Mouse (Mus musculus) testis, adult 2 months (tissue): ENCODE data around the gene Swi5. TPM values are rescaled to one million over a fixed set of nuclear protein-coding genes. Genes with fewer than 3 reads are reported as not detected.

ENCODE experiments used
- H3K27ac ChIP-seq: fragments of 200-500 bp; 2 replicates; pipeline ENCODE4 v1.5.1; 2012; ENCODE audit warnings: low read depth, low read length; ENCODE audit not compliant: control insufficient read depth, insufficient read depth
- H3K27me3 ChIP-seq: fragments of 200-500 bp; 2 replicates; pipeline ENCODE4 v1.6.1; 2012; ENCODE audit warnings: mild to moderate bottlenecking, low read length, moderate library complexity; ENCODE audit not compliant: control insufficient read depth, insufficient read depth
- H3K36me3 ChIP-seq: fragments of 200-500 bp; 2 replicates; pipeline ENCODE4 v1.6.1; 2012; ENCODE audit warnings: mild to moderate bottlenecking, low read length; ENCODE audit not compliant: control insufficient read depth, insufficient read depth
- H3K4me1 ChIP-seq: fragments of 200-500 bp; 2 replicates; pipeline ENCODE4 v1.6.1; 2012; ENCODE audit warnings: low read length; ENCODE audit not compliant: control insufficient read depth, insufficient read depth
- H3K4me3 ChIP-seq: fragments of 200-500 bp; 2 replicates; pipeline ENCODE4 v1.5.1; 2012; ENCODE audit warnings: low read depth, mild to moderate bottlenecking, low read length, moderate library complexity, mixed read lengths; ENCODE audit not compliant: control insufficient read depth
- CTCF ChIP-seq: fragments of 200-500 bp; IDR thresholded peaks from 2 replicates; pipeline ENCODE4 v1.5.1; 2012; ENCODE audit warnings: low read depth, mild to moderate bottlenecking, inconsistent platforms, low read length, moderate library complexity; ENCODE audit not compliant: control insufficient read depth, insufficient read depth, insufficient replicate concordance
- POLR2A ChIP-seq: fragments of 200-500 bp; IDR thresholded peaks from 2 replicates; pipeline ENCODE4 v1.6.1; 2012; ENCODE audit warnings: low read depth, mild to moderate bottlenecking, inconsistent platforms, low read length, moderate library complexity; ENCODE audit not compliant: control insufficient read depth
- polyA plus RNA-seq: library from polyadenylated mRNA; depleted of rRNA; stranded (reverse); fragments of >200 nt; gene quantifications from 2 replicates; pipeline ENCODE4 v1.2.3, GENCODE M21; 2012

Gene Swi5
- polyA plus RNA-seq, 1 experiment: 421 TPM

DNA sequence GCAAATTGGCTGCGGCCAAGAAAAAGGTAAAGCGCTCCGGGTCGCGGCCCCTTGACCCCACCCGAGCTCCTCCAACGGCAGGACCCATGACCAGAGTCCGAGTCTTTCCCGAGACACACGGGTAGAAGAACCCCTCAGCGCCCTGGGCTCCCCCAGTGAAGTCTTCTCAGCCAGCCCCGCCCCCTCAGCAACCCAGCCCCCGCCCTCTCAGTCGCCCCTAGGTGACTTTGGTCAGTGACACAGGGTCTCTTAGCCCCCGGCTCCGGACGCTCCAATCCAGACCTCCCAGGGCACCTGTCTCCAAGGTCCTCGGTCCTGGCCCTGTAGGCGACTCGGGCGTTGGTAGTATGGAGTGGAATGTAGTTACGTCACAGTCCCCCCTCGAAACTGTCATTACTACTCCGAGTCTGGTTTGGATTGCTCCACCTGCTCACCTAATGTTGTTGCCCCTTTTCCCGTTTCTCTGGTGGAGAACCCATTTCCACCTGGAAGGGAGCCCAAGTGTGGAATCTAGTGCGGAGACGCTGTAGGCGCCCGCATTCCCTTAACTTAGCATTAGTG, 576 bp upstream of the Swi5 start:
- peaks cover 9% of the 10 kb centered on the region for H3K36me3 ChIP-seq
- TF ChIP-seq POLR2A (peak; percentile 79; the same call in 1 of the 2 replicates), CTCF (no peak)
- peak overlapping the region; percentile 100 for H3K27ac ChIP-seq
- H3K4me1 ChIP-seq: peaks cover 6% of the 10 kb centered on the region
- no peaks in the 10 kb centered on the region for H3K27me3 ChIP-seq
- H3K4me3 ChIP-seq: peak overlapping the region; percentile 100

GRCm38 (mm10) chr2:32287334-32287840, 488 bp downstream of the Swi5 start, which contains the start of gene Golga2:
TSS of gene Golga2 (plus strand) at chr2:32287384.
- H3K36me3 ChIP-seq: peaks cover 11% of the 10 kb centered on the region
- peaks cover 9% of the 10 kb centered on the region for H3K4me1 ChIP-seq
- peak within 1 kb of the TSS; percentile 100 for H3K4me3 ChIP-seq
- H3K27me3 ChIP-seq: no peaks in the 10 kb centered on the region
- H3K27ac ChIP-seq: peak within 1 kb of the TSS; percentile 100
- TF ChIP-seq CTCF: no peak
- no peak for TF ChIP-seq POLR2A

- Histone ChIP-seq H3K27ac (no peak overlapping the region), H3K36me3 (peaks cover 17% of the 10 kb centered on the region), H3K4me1 (peaks cover 6% of the 10 kb centered on the region), H3K27me3 (no peaks in the 10 kb centered on the region), H3K4me3 (no peak overlapping the region)
- no peak for TF ChIP-seq POLR2A
Observed at GRCm38 (mm10) chr2:32283986-32284385, 3.9 kb downstream of the Swi5 start.

- H3K27me3 ChIP-seq: no peaks in the 10 kb centered on the region
- H3K36me3 ChIP-seq: peaks cover 15% of the 10 kb centered on the region
- H3K4me1 ChIP-seq: peaks cover 5% of the 10 kb centered on the region
- no peak overlapping the region for H3K27ac ChIP-seq
- H3K4me3 ChIP-seq: no peak overlapping the region
- TF ChIP-seq CTCF (peak; percentile 60; the same call in 1 of the 2 replicates), POLR2A (0 out of 2 replicates have a peak, but pooled peaks have one; percentile 12)
Observed at GRCm38 (mm10) chr2:32282727-32283126, 5.1 kb downstream of the Swi5 start.

GRCm38 (mm10) chr2:32282289-32282688, 5.6 kb downstream of the Swi5 start:
- Histone ChIP-seq H3K4me1 (peaks cover 4% of the 10 kb centered on the region), H3K27me3 (no peaks in the 10 kb centered on the region), H3K36me3 (peaks cover 10% of the 10 kb centered on the region), H3K27ac (no peak overlapping the region), H3K4me3 (no peak overlapping the region)
- TF ChIP-seq CTCF (no peak), POLR2A (no peak)

DNA sequence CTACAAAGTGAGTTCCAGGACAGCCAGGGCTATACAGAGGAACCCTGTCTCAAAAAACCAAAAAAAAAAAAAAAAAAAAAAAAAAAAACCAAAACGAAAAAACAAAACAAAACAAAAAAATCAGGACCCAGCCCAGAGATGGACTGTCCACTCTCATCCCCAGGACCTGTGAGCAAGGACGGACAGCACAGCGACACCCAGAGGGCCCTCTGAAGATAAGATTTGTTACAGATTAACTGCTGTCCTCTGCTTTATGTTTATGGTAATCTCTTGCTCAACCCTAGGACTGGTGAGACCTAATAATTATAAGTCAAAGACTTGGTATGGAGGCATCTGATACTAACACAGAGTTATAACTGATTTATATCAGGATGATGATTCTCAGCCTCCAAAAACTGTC, 12.1 kb downstream of the Swi5 start:
- TF ChIP-seq CTCF: no peak
- H3K4me3 ChIP-seq: no peak overlapping the region
- H3K36me3 ChIP-seq: peaks cover 6% of the 10 kb centered on the region
- H3K4me1 ChIP-seq: no peaks in the 10 kb centered on the region
- H3K27me3 ChIP-seq: no peaks in the 10 kb centered on the region
- H3K27ac ChIP-seq: no peak overlapping the region

DNA sequence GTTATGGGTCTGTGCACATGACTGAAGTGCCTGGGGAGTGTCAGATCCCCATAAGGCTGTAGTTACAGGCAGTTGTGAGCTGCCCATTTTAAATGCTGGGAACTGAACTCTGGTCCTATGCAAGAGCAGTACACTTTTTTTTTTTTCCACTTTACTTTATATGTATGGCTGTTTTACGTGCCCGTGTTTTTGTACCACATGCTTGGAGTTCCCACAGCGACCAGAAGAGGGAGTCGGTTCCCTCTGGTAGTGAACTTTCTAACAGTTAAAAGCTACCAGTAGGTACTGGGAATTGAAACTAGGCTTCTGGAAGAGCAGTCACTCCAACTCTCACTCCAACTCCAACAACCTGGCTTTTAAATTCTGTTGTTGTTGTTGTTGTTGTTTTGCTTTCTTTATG, 27.2 kb downstream of the Swi5 start:
- TF ChIP-seq POLR2A (no peak), CTCF (no peak)
- Histone ChIP-seq H3K36me3 (no peaks in the 10 kb centered on the region), H3K4me1 (peaks cover 9% of the 10 kb centered on the region), H3K27ac (no peak overlapping the region), H3K27me3 (no peaks in the 10 kb centered on the region), H3K4me3 (no peak overlapping the region)
